Mouse (Mus musculus): ENCODE results near the gene Ngb.

DNA sequence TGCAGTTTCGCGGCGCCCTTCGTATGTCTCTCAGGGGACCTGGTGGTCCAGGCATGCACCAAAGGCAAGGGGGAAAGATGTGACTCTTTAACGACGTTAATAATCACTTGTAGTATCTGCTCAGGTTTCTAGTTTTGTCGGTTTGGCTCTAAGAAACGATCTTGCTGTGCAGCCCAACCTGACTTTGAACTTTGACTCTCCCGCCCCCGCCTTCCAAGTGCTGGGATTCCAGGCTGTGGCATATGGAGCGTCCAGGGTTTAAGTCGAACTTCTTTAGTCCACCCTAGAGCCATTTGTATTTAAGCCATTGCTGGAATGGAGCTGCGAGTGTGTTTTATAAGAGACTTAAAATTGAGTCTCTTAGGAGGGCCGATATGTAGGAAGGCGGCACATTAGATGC is 45.8 kb upstream of the Ngb start:
- TF ChIP-seq ZC3H11A (IDR thresholded peaks at IDR 0.05; ENCODE audit: borderline replicate concordance, low read depth, low read length) (no peak), ZNF384 (IDR thresholded peaks at IDR 0.05; ENCODE audit: low read depth, low read length) (no peak), CHD2 (IDR thresholded peaks at IDR 0.05; ENCODE audit: low read depth, low read length) (no peak)
